Mouse (Mus musculus) hindbrain, embryonic 11.5 days (tissue): ENCODE measurements at regions not wholly inside any gene's neighbourhood (a gene's known extent, or its start where the extent isn't known, plus 50 kb on each side); places are given as distances from the start of the nearest gene placed in this dataset.

Experiments
- ATAC-seq: fragments of 200-750 bp; cut with Nextera tagmentation; 2 replicates; pipeline ENCODE4 v1.8.0; 2017; ENCODE audit warnings: mild to moderate bottlenecking, moderate TSS enrichment, moderate library complexity; ENCODE audit not compliant: low FRiP score
- DNase-seq: peaks from one replicate; pipeline ENCODE4 v3.0.0-alpha.2; 2015; ENCODE audit warnings: low spot score
- H3K27ac ChIP-seq: fragments of 300-500 bp; sonication (generic); 2 replicates; pipeline ENCODE4 v1.5.1; 2014; ENCODE audit warnings: mild to moderate bottlenecking, low read depth, low read length
- H3K27me3 ChIP-seq: fragments of 300-500 bp; sonication (generic); 2 replicates; pipeline ENCODE4 v1.6.1; 2014; ENCODE audit warnings: mild to moderate bottlenecking, low read length, moderate library complexity, mixed read lengths; ENCODE audit not compliant: control insufficient read depth, insufficient read depth
- H3K36me3 ChIP-seq: fragments of 300-500 bp; sonication (generic); 2 replicates; pipeline ENCODE4 v1.6.1; 2014; ENCODE audit warnings: mild to moderate bottlenecking, low read length, moderate library complexity, mixed read lengths; ENCODE audit not compliant: control insufficient read depth, insufficient read depth
- H3K4me1 ChIP-seq: fragments of 300-500 bp; sonication (generic); replicated peaks from 2 replicates; pipeline ENCODE4 v1.6.1; 2014; ENCODE audit warnings: low read length, mixed read lengths; ENCODE audit not compliant: control insufficient read depth, insufficient read depth
- H3K4me2 ChIP-seq: fragments of 300-500 bp; sonication (generic); replicated peaks from 2 replicates; pipeline ENCODE4 v1.6.1; 2014; ENCODE audit warnings: mild to moderate bottlenecking, low read depth, low read length
- H3K4me3 ChIP-seq: fragments of 300-500 bp; sonication (generic); 2 replicates; pipeline ENCODE4 v1.5.1; 2014; ENCODE audit warnings: low read depth, low read length
- H3K9ac ChIP-seq: fragments of 300-500 bp; sonication (generic); 2 replicates; pipeline ENCODE4 v1.6.1; 2014; ENCODE audit warnings: low read depth, low read length
- H3K9me3 ChIP-seq: fragments of 300-500 bp; sonication (generic); 2 replicates; pipeline ENCODE4 v1.6.1; 2016; ENCODE audit warnings: low read length; ENCODE audit not compliant: control insufficient read depth
- WGBS: fragments of 180-500 bp; shearing (Covaris S2); extraction: QIAGEN DNeasy Blood & Tissue Kit; methylation state at CpG from one replicate; pipeline ENCODE4 v1.1.7; 2014; 5-methylcytosine and 5-hydroxymethylcytosine counted together

GRCm38 (mm10) chr3:21945775-21946174 is 130.7 kb upstream of the Tbl1xr1 start:
- H3K9me3 ChIP-seq = no peaks in the 10 kb centered on the region
- H3K9ac ChIP-seq = no peak overlapping the region
- no peaks in the 10 kb centered on the region for H3K36me3 ChIP-seq
- H3K27ac ChIP-seq = no peak overlapping the region
- H3K4me1 ChIP-seq = peaks cover 5% of the 10 kb centered on the region; the same call in 1 of the 2 replicates
- ATAC-seq = no peak
- DNase-seq = no peak
- no peaks in the 10 kb centered on the region for H3K27me3 ChIP-seq
- WGBS = 77% methylated on average over 4 of the region's 4 CpGs
- no peak overlapping the region for H3K4me2 ChIP-seq
- H3K4me3 ChIP-seq = no peak overlapping the region

- WGBS = 9% methylated on average over 3 of the region's 3 CpGs
- no peak overlapping the region for H3K4me3 ChIP-seq
- 0 out of 2 replicates have a peak overlapping the region, but pooled peaks have one; percentile 5 for H3K4me2 ChIP-seq
- H3K36me3 ChIP-seq = no peaks in the 10 kb centered on the region
- H3K9me3 ChIP-seq = no peaks in the 10 kb centered on the region
- H3K4me1 ChIP-seq = peaks cover 5% of the 10 kb centered on the region; the same call in 1 of the 2 replicates
- peak overlapping the region; percentile 60 for H3K27ac ChIP-seq
- H3K27me3 ChIP-seq = no peaks in the 10 kb centered on the region
- no peak overlapping the region for H3K9ac ChIP-seq
- peak; percentile 43 for DNase-seq
- ATAC-seq = peak; percentile 79
Observed at GRCm38 (mm10) chr3:21947320-21948073, 129.0 kb upstream of the Tbl1xr1 start.

- Histone ChIP-seq H3K4me2 (no peak overlapping the region), H3K9me3 (no peaks in the 10 kb centered on the region), H3K27me3 (no peaks in the 10 kb centered on the region), H3K4me3 (no peak overlapping the region), H3K4me1 (peaks cover 5% of the 10 kb centered on the region; the same call in 1 of the 2 replicates), H3K36me3 (no peaks in the 10 kb centered on the region), H3K9ac (no peak overlapping the region), H3K27ac (peak overlapping the region; percentile 60)
- no peak for DNase-seq
- ATAC-seq = peak; percentile 69
- 49% methylated on average over 4 of the region's 4 CpGs for WGBS
Observed at GRCm38 (mm10) chr3:21948074-21948659, 128.3 kb upstream of the Tbl1xr1 start.

DNA sequence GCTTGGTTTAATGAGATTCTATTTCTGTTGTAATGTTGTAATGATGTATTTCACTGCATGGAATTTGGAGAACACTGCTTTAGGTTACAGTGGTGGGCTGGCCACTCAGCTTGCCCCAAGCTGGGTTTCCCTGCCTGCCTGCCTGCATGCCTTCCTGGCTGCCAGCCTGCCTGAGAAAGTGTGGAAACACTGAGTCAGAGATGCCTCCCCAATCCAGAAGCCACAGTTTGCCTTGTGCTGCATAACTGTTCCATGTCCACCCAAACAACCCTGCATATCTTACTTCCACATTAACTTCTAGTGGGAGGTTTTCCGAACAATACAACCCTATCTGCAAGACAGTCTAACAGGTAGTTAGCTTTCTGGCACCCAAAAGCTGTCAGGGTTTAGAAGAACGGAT is 127.0 kb upstream of the Tbl1xr1 start:
- Histone ChIP-seq H3K9ac (no peak overlapping the region), H3K4me1 (peaks cover 5% of the 10 kb centered on the region; the same call in 1 of the 2 replicates), H3K9me3 (no peaks in the 10 kb centered on the region), H3K36me3 (no peaks in the 10 kb centered on the region), H3K4me3 (no peak overlapping the region), H3K4me2 (no peak overlapping the region), H3K27ac (no peak overlapping the region), H3K27me3 (no peaks in the 10 kb centered on the region)
- WGBS = 84% methylated on average over 2 of the region's 2 CpGs
- DNase-seq (no peak), ATAC-seq (no peak)

DNA sequence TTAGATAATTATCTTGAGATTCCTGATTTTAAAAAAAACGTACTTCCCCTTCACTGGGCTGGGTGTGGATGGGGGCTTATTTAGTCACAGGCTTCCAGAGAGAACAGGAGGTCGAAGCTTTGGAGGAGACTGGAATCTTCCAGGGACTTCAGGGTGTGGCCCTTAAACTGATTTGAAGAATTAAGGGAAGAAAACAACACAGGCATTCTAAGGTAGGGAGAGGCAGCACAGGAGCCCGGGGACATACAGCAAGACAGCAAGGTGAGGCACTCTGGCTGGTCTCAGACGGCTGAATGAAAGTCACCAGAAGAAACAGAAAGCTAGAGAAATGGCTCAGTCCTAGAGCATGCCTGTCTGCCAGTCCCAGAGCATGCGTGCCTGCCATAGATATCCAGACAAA is 125.9 kb upstream of the Tbl1xr1 start:
- Histone ChIP-seq H3K36me3 (no peaks in the 10 kb centered on the region), H3K4me1 (peaks cover 5% of the 10 kb centered on the region; the same call in 1 of the 2 replicates), H3K9me3 (no peaks in the 10 kb centered on the region), H3K4me3 (no peak overlapping the region), H3K27ac (no peak overlapping the region), H3K27me3 (no peaks in the 10 kb centered on the region), H3K4me2 (no peak overlapping the region), H3K9ac (no peak overlapping the region)
- no peak for ATAC-seq
- 81% methylated on average over 5 of the region's 5 CpGs for WGBS
- DNase-seq = no peak

- no peak for ATAC-seq
- no peak overlapping the region for H3K4me2 ChIP-seq
- 88% methylated on average over 13 of the region's 13 CpGs for WGBS
- no peaks in the 10 kb centered on the region for H3K9me3 ChIP-seq
- no peak overlapping the region for H3K27ac ChIP-seq
- no peak overlapping the region for H3K4me3 ChIP-seq
- H3K27me3 ChIP-seq = no peaks in the 10 kb centered on the region
- peaks cover 5% of the 10 kb centered on the region; the same call in 1 of the 2 replicates for H3K4me1 ChIP-seq
- no peak overlapping the region for H3K9ac ChIP-seq
- no peak for DNase-seq
- no peaks in the 10 kb centered on the region for H3K36me3 ChIP-seq
Observed at GRCm38 (mm10) chr3:21951446-21952285, 124.8 kb upstream of the Tbl1xr1 start.

DNA sequence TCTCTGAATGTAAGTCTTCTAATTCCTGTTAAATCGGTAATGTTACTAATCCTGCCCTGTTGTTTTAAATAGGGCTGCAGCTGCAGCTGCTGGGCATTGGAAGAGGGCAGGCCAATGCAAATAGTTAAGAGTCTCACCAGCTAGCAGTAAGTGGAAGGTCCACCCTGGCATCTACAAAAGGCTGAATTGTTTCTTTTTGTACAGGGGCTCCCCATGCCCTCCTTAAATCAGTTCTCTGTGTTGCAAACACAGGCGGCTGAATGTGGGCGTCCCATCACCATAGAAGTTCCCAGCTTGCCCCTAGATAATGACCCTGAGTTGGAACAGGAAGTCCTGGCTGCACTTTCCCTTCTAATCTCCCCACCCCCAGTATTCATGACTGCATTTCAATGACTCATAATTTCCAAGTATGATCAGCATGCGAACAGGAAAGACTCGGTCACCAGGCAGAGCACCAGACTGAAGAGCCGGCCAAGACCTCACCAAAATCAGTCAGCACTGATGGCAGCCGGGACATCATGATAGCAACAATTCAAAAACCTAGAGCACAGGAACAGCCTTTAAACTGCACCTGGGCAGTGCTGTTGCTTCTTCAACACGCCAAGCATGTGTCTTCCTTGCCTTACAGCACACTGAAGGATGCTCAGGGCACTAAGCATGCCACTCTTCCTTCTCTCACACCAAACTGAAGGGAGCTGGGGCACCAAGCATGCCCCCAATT is 123.6 kb upstream of the Tbl1xr1 start:
- peaks cover 3% of the 10 kb centered on the region; the same call in 1 of the 2 replicates for H3K4me1 ChIP-seq
- no peaks in the 10 kb centered on the region for H3K27me3 ChIP-seq
- 72% methylated on average over 8 of the region's 8 CpGs for WGBS
- no peak overlapping the region for H3K27ac ChIP-seq
- no peak overlapping the region for H3K4me3 ChIP-seq
- no peak overlapping the region for H3K9ac ChIP-seq
- H3K36me3 ChIP-seq = no peaks in the 10 kb centered on the region
- no peak overlapping the region for H3K4me2 ChIP-seq
- peak; percentile 6 for DNase-seq
- H3K9me3 ChIP-seq = no peaks in the 10 kb centered on the region
- no peak for ATAC-seq

DNA sequence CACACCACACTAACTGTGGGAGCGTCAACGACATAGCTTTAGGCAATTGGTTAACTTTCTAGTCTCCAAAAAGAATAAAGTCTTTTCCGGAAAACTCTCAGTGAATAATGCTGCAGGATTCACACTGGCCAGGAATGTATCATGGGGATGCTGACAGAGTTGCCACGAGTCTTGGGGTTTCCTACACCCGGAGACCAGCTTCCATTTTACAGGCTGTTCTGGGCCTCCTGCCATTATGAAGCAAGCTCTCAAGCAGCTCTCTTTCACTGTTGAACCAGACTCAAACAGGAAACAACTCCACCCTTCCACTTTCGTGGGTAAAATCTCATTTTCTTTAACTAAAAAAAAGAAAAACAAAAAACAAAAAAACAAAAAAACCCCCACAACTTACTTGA is 123.0 kb upstream of the Tbl1xr1 start:
- Histone ChIP-seq H3K4me3 (no peak overlapping the region), H3K9me3 (no peaks in the 10 kb centered on the region), H3K4me2 (no peak overlapping the region), H3K27ac (no peak overlapping the region), H3K27me3 (no peaks in the 10 kb centered on the region), H3K4me1 (no peaks in the 10 kb centered on the region), H3K36me3 (no peaks in the 10 kb centered on the region), H3K9ac (no peak overlapping the region)
- no peak for ATAC-seq
- WGBS = 88% methylated on average over 6 of the region's 6 CpGs
- no peak for DNase-seq
